Mouse (Mus musculus) hindbrain, postnatal 0 days (tissue): ENCODE measurements at regions not wholly inside any gene's neighbourhood (a gene's known extent, or its start where the extent isn't known, plus 50 kb on each side); places are given as distances from the start of the nearest gene placed in this dataset.

Experiments
- ATAC-seq: fragments of 200-750 bp; cut with Nextera tagmentation; 2 replicates; pipeline ENCODE4 v1.8.0; 2017; ENCODE audit warnings: mild to moderate bottlenecking, moderate TSS enrichment, moderate library complexity
- DNase-seq: peaks from one replicate; pipeline ENCODE4 v3.0.0-alpha.2; 2015; ENCODE audit warnings: low spot score
- H3K27ac ChIP-seq: fragments of 300-500 bp; sonication (generic); 2 replicates; pipeline ENCODE4 v1.5.1; 2014; ENCODE audit warnings: mild to moderate bottlenecking
- H3K27me3 ChIP-seq: fragments of 300-500 bp; sonication (generic); 2 replicates; pipeline ENCODE4 v1.6.1; 2014; ENCODE audit warnings: low read length, mixed read lengths; ENCODE audit not compliant: insufficient read depth
- H3K36me3 ChIP-seq: fragments of 300-500 bp; sonication (generic); 2 replicates; pipeline ENCODE4 v1.6.1; 2014; ENCODE audit warnings: low read length, mixed read lengths; ENCODE audit not compliant: insufficient read depth
- H3K4me1 ChIP-seq: fragments of 300-500 bp; sonication (generic); 2 replicates; pipeline ENCODE4 v1.6.1; 2014; ENCODE audit warnings: antibody characterized with exemption, low read length, mixed read lengths; ENCODE audit not compliant: insufficient read depth
- H3K4me2 ChIP-seq: fragments of 300-500 bp; sonication (generic); 2 replicates; pipeline ENCODE4 v1.6.1; 2014; ENCODE audit warnings: low read depth, mild to moderate bottlenecking, low read length, moderate library complexity, mixed read lengths
- H3K4me3 ChIP-seq: fragments of 300-500 bp; sonication (generic); 2 replicates; pipeline ENCODE4 v1.5.1; 2014; ENCODE audit warnings: low read length
- H3K9ac ChIP-seq: fragments of 300-500 bp; sonication (generic); replicated peaks from 2 replicates; pipeline ENCODE4 v1.6.1; 2014; ENCODE audit warnings: mild to moderate bottlenecking, low read length, moderate library complexity, mixed read lengths
- H3K9me3 ChIP-seq: fragments of 300-500 bp; sonication (generic); 2 replicates; pipeline ENCODE4 v1.6.1; 2016; ENCODE audit warnings: low read length, mixed read lengths
- CTCF ChIP-seq: IDR thresholded peaks from 2 replicates; pipeline ENCODE4 v1.5.1; 2016; ENCODE audit warnings: antibody characterized with exemption, control low read depth, low read depth
- WGBS: fragments of 180-500 bp; shearing (Covaris S2); extraction: QIAGEN DNeasy Blood & Tissue Kit; methylation state at CpG from one replicate; pipeline ENCODE4 v1.1.7; 2014; 5-methylcytosine and 5-hydroxymethylcytosine counted together

- WGBS = 72% methylated on average over 4 of the region's 4 CpGs
These were observed 629.9 kb upstream of the Sall1 start for GRCm38 (mm10) chr8:89673911-89674310.

GRCm38 (mm10) chr8:89672631-89673030 is 628.7 kb upstream of the Sall1 start:
- ATAC-seq = no peak
- TF ChIP-seq CTCF = no peak
- Histone ChIP-seq H3K4me1 (no peaks in the 10 kb centered on the region), H3K4me3 (no peak overlapping the region), H3K9me3 (no peaks in the 10 kb centered on the region), H3K4me2 (no peak overlapping the region), H3K27ac (no peak overlapping the region), H3K27me3 (no peaks in the 10 kb centered on the region), H3K9ac (no peak overlapping the region), H3K36me3 (no peaks in the 10 kb centered on the region)
- 74% methylated on average over 5 of the region's 5 CpGs for WGBS
- no peak for DNase-seq

More at GRCm38 (mm10) chr8:89673911-89674310, 629.9 kb upstream of the Sall1 start:
- Histone ChIP-seq H3K9ac (no peak overlapping the region), H3K36me3 (no peaks in the 10 kb centered on the region), H3K4me3 (no peak overlapping the region), H3K27me3 (no peaks in the 10 kb centered on the region), H3K4me2 (no peak overlapping the region), H3K27ac (no peak overlapping the region), H3K9me3 (no peaks in the 10 kb centered on the region), H3K4me1 (no peaks in the 10 kb centered on the region)
- DNase-seq (peak; percentile 41), ATAC-seq (no peak)
- no peak for TF ChIP-seq CTCF

- H3K4me1 ChIP-seq = no peaks in the 10 kb centered on the region
- TF ChIP-seq CTCF = no peak
- H3K9ac ChIP-seq = no peak overlapping the region
- H3K9me3 ChIP-seq = no peaks in the 10 kb centered on the region
- no peak for DNase-seq
- H3K36me3 ChIP-seq = no peaks in the 10 kb centered on the region
- ATAC-seq = no peak
- 92% methylated on average over 9 of the region's 9 CpGs for WGBS
- H3K27me3 ChIP-seq = no peaks in the 10 kb centered on the region
- no peak overlapping the region for H3K4me3 ChIP-seq
- no peak overlapping the region for H3K4me2 ChIP-seq
- no peak overlapping the region for H3K27ac ChIP-seq
These were observed 621.1 kb upstream of the Sall1 start for GRCm38 (mm10) chr8:89664911-89665689.

- Histone ChIP-seq H3K9me3 (no peaks in the 10 kb centered on the region), H3K27me3 (no peaks in the 10 kb centered on the region), H3K4me3 (no peak overlapping the region), H3K4me2 (no peak overlapping the region), H3K9ac (no peak overlapping the region), H3K4me1 (no peaks in the 10 kb centered on the region), H3K36me3 (no peaks in the 10 kb centered on the region), H3K27ac (no peak overlapping the region)
- ATAC-seq (no peak), DNase-seq (no peak)
- 59% methylated on average over 10 of the region's 10 CpGs for WGBS
- TF ChIP-seq CTCF = no peak
These were observed 619.9 kb upstream of the Sall1 start for GRCm38 (mm10) chr8:89663859-89664258.

- H3K36me3 ChIP-seq = no peaks in the 10 kb centered on the region
These were observed 615.3 kb upstream of the Sall1 start for GRCm38 (mm10) chr8:89658998-89659944.

DNA sequence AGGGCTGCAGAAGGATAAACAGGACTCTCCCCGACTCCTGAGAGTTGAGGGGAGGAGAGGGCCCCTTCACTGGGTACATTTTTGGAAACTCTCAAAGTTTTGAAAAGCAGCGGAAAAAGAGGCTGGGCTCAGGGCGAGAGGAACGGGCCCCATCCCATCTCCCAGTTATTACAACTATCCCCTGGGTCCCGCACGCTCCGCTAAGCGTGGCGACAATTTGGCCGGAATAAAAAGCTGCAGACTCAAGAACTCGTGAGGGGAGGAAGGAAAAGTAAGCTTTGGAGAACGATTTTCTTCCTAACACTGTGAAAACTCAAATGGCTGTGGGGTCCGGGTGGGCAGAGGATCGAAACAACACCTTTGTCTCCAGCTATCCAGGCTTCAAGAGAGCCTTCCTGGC is 611.4 kb upstream of the Sall1 start:
- no peak for ATAC-seq
- Histone ChIP-seq H3K27ac (no peak overlapping the region), H3K9ac (no peak overlapping the region), H3K4me2 (no peak overlapping the region), H3K4me1 (no peaks in the 10 kb centered on the region), H3K36me3 (no peaks in the 10 kb centered on the region), H3K27me3 (no peaks in the 10 kb centered on the region), H3K4me3 (no peak overlapping the region), H3K9me3 (no peaks in the 10 kb centered on the region)
- TF ChIP-seq CTCF = no peak
- WGBS = 51% methylated on average over 14 of the region's 14 CpGs
- no peak for DNase-seq

More at GRCm38 (mm10) chr8:89658998-89659944, 615.3 kb upstream of the Sall1 start:
- Histone ChIP-seq H3K4me2 (no peak overlapping the region), H3K4me1 (no peaks in the 10 kb centered on the region), H3K9me3 (no peaks in the 10 kb centered on the region), H3K4me3 (no peak overlapping the region), H3K9ac (no peak overlapping the region), H3K27me3 (no peaks in the 10 kb centered on the region), H3K27ac (no peak overlapping the region)
- no peak for TF ChIP-seq CTCF
- whole genome bisulfite sequencing = 30% methylated on average over 14 of the region's 14 CpGs
- no peak for DNase-seq
- ATAC-seq = no peak
